Comparison of ENCODE assay signal across 13 mouse cellular contexts in the genomic region with DNA sequence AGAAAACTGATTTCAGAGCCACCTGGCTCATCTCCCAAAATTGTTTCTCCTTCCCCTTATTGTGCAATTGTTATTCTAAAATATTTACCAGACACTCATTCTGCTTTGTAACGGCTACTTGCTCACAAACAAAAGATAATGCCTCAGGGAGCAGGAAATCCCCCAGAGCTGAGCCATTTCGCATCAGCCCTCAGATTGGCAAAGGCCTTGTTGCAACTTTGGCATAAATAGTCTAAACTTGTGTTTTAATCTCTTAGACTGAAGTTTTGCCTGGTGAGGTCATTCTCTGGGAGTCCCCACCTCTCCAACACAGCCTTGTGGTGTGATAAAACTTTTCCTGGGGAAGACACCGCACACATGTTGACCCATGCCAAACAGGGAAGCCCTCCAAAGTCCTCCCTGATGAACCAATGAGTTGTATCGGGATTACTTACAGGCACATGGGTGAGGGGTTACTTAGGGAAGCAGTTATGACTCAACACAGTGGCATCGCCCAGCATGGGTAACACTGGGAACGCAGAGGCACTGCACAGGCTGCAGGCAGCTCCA. TPM values are rescaled to one million over a fixed set of nuclear protein-coding genes. Genes with fewer than 3 reads are reported as not detected.
DNase-seq lines count a peak whose midpoint lies in the region; ATAC-seq and TF ChIP-seq lines count a peak whose summit lies in the region.
"Had no signal": no experiment of that assay in that cellular context is flagged by ENCODE, and none has a peak within 500 bp of the region (broad histone marks: within the 10 kb centered on the region; RNA-seq: fewer than 3 reads in every experiment).

No protein-coding gene starts in this region.

- intact Hi-C loops in heart, adult 2 months (cut with DNase I) = no loop called here

- WGBS in lung, embryonic 16.5 days = 54% methylated on average over 6 of the region's 6 CpGs
- 44% methylated on average over 6 of the region's 6 CpGs for WGBS in lung, adult 2 months
- 35% methylated on average over 6 of the region's 6 CpGs for WGBS in heart, adult 2 months
- WGBS in kidney, adult 2 months = 73% methylated on average over 6 of the region's 6 CpGs

- H3K9me3 ChIP-seq in lung, embryonic 16.5 days (ENCODE audit: control insufficient read depth, low read length) = no peaks in the 10 kb centered on the region
- H3K9me3 ChIP-seq: hindbrain, embryonic 13.5 days; liver, embryonic 15.5 days; neural tube, embryonic 13.5 days had no signal

- H3K4me1 ChIP-seq in lung, embryonic 16.5 days (replicated peaks; ENCODE audit: control insufficient read depth, insufficient read depth, low read length) = peaks cover 6% of the 10 kb centered on the region; the same call in 1 of the 2 replicates
- no peaks in the 10 kb centered on the region for H3K4me1 ChIP-seq in lung, adult 2 months (ENCODE audit: control insufficient read depth, insufficient read depth, low read length)
- H3K4me1 ChIP-seq in heart, adult 2 months (ENCODE audit: control insufficient read depth, insufficient read depth, low read length) = peaks cover 7% of the 10 kb centered on the region
- H3K4me1 ChIP-seq in kidney, adult 2 months (ENCODE audit: control insufficient read depth, insufficient read depth, low read length) = no peaks in the 10 kb centered on the region
- H3K4me1 ChIP-seq: hindbrain, embryonic 13.5 days; liver, embryonic 15.5 days; neural tube, embryonic 13.5 days had no signal

- no peak for DNase-seq in lung, adult 2 months
- DNase-seq in Patski (ENCODE audit: low read depth, low spot score) = peak; percentile 83
- peak; percentile 28 to 37 for DNase-seq in heart, adult 2 months
- DNase-seq in lung, postnatal 4 days = peak; percentile 7 to 29
- DNase-seq in kidney, adult 2 months = no peak
- DNase-seq in neural tube, embryonic 10.5 days (ENCODE audit: extremely low spot score, low spot score) = no peak
- DNase-seq: cerebellum, adult 11 months had no signal

- TF ChIP-seq EP300 in heart, adult 2 months (IDR thresholded peaks at IDR 0.05; ENCODE audit: insufficient read depth, low read depth, low read length) = no peak

- no peaks in the 10 kb centered on the region for H3K27me3 ChIP-seq in lung, embryonic 16.5 days (ENCODE audit: control insufficient read depth, insufficient read depth, low read depth, low read length)
- no peaks in the 10 kb centered on the region for H3K27me3 ChIP-seq in Patski
- no peaks in the 10 kb centered on the region for H3K27me3 ChIP-seq in heart, adult 2 months (ENCODE audit: control insufficient read depth, insufficient read depth, low read length)
- H3K27me3 ChIP-seq in kidney, adult 2 months (replicated peaks; ENCODE audit: control insufficient read depth, insufficient read depth, low read length) = no peaks in the 10 kb centered on the region
- H3K27me3 ChIP-seq: hindbrain, embryonic 13.5 days; liver, embryonic 15.5 days; neural tube, embryonic 13.5 days had no signal

- TF ChIP-seq POLR2A in lung, adult 2 months (IDR thresholded peaks at IDR 0.05; ENCODE audit: borderline replicate concordance, extremely low read depth, low read depth, low read length) = no peak
- no peak for TF ChIP-seq POLR2A in heart, adult 2 months (IDR thresholded peaks at IDR 0.05; ENCODE audit: insufficient read depth, low read depth, low read length)
- no peak for TF ChIP-seq POLR2A in kidney, adult 2 months (IDR thresholded peaks at IDR 0.05; ENCODE audit: low read depth, low read length)

- no peak for TF ChIP-seq CTCF in lung, adult 2 months (IDR thresholded peaks at IDR 0.05; ENCODE audit: insufficient read depth, low read length)
- TF ChIP-seq CTCF in Patski (IDR thresholded peaks at IDR 0.05) = no peak
- TF ChIP-seq CTCF in heart, adult 2 months (IDR thresholded peaks at IDR 0.05) = no peak
- TF ChIP-seq CTCF in kidney, adult 2 months (conservative IDR thresholded peaks at IDR 0.05; ENCODE audit: insufficient read depth, insufficient read length, low read depth, low read length) = no peak

- peak; percentile 84 for ATAC-seq in lung, embryonic 16.5 days (ENCODE audit: low read depth)
- ATAC-seq in Patski = peak; percentile 95
- no peak for ATAC-seq in megakaryocyte-erythroid progenitor cell, adult 5-6 weeks (replicated peaks; ENCODE audit: low FRiP score, low TSS enrichment, poor library complexity, severe bottlenecking)

- no peak overlapping the region for H3K4me2 ChIP-seq in lung, embryonic 16.5 days (ENCODE audit: low read depth, low read length)
- H3K4me2 ChIP-seq: hindbrain, embryonic 13.5 days; liver, embryonic 15.5 days; neural tube, embryonic 13.5 days had no signal

- in situ Hi-C loops in Patski (cut with MboI; ENCODE audit: low pct_unique_long_range_greater_than_20kb) = no loop called here

- no peak overlapping the region for H3K4me3 ChIP-seq in lung, embryonic 16.5 days (ENCODE audit: low read length)
- H3K4me3 ChIP-seq in lung, adult 2 months (replicated peaks; ENCODE audit: extremely low read depth, low read depth, low read length) = no peak overlapping the region
- H3K4me3 ChIP-seq in heart, adult 2 months = no peak overlapping the region
- H3K4me3 ChIP-seq in kidney, adult 2 months (ENCODE audit: insufficient read depth, low read depth, low read length) = no peak overlapping the region
- H3K4me3 ChIP-seq: erythroblast, embryonic 14.5 days; hindbrain, embryonic 13.5 days; liver, embryonic 15.5 days; neural tube, embryonic 13.5 days had no signal

- POLR2A ChIA-PET in Patski (lab: Charles Lee) = no interaction called here

- no peaks in the 10 kb centered on the region for H3K36me3 ChIP-seq in lung, embryonic 16.5 days (ENCODE audit: control insufficient read depth, insufficient read depth, low read length)
- H3K36me3 ChIP-seq in heart, adult 2 months (ENCODE audit: control insufficient read depth, insufficient read depth, low read length) = no peaks in the 10 kb centered on the region
- no peaks in the 10 kb centered on the region for H3K36me3 ChIP-seq in kidney, adult 2 months (ENCODE audit: control insufficient read depth, insufficient read depth, low read length)
- H3K36me3 ChIP-seq: hindbrain, embryonic 13.5 days; liver, embryonic 15.5 days; neural tube, embryonic 13.5 days had no signal

- no peaks in the 10 kb centered on the region for H3K79me2 ChIP-seq in heart, adult 2 months (replicated peaks; ENCODE audit: control insufficient read depth, insufficient read depth, low read length)

- CTCF ChIA-PET in Patski (lab: Charles Lee) = interaction anchor here (1.0 to 1.3 kb wide), 2 partner anchors 12 to 560 kb away, joined by 4 read pairs; no protein-coding TSS in a partner anchor

- peak overlapping the region; percentile 82 for H3K27ac ChIP-seq in lung, embryonic 16.5 days (ENCODE audit: low read length)
- peak overlapping the region; percentile 26; the same call in 1 of the 2 replicates for H3K27ac ChIP-seq in heart, adult 2 months
- no peak overlapping the region for H3K27ac ChIP-seq in kidney, adult 2 months (ENCODE audit: insufficient read depth, low read depth, low read length)
- H3K27ac ChIP-seq: hindbrain, embryonic 13.5 days; liver, embryonic 15.5 days; neural tube, embryonic 13.5 days had no signal

- H3K9ac ChIP-seq in lung, embryonic 16.5 days (ENCODE audit: low read length) = 0 out of 2 replicates have a peak overlapping the region, but pooled peaks have one; percentile 8
- H3K9ac ChIP-seq in heart, adult 2 months (ENCODE audit: low read depth, low read length) = no peak overlapping the region
- H3K9ac ChIP-seq: hindbrain, embryonic 13.5 days; liver, embryonic 15.5 days; neural tube, embryonic 13.5 days had no signal

RNA-seq across cellular contexts. Expression of gene Sgo2a, which starts 6.6 kb away (rescaled TPM):
- 21.8 and 24.5 TPM in 2 replicates for polyA plus RNA-seq in lung, embryonic 16.5 days (2015; fragmentation: Nextera tagmentation; extraction: Ambion mirVana)
- 0.10 and 0.39 TPM in 2 replicates for polyA plus RNA-seq in lung, adult 2 months (2012; rRNA removed)
- polyA plus RNA-seq in Patski (2021) = 12.0 TPM
- total RNA-seq in heart, adult 2 months (2021) = 1 to 10 TPM; 3.5 to 4.2 TPM
- 1.1 and 1.9 TPM in 2 replicates for polyA plus RNA-seq in heart, adult 2 months (2012; rRNA removed)
- 0.03 and 0.05 TPM in 2 replicates for polyA plus RNA-seq in kidney, adult 2 months (2012; rRNA removed)
- total RNA-seq in megakaryocyte-erythroid progenitor cell, adult 5-6 weeks (2014; fragmentation: Nextera tagmentation) = 17.5 and 17.8 TPM in 2 replicates
- total RNA-seq in megakaryocyte-erythroid progenitor cell, adult 5-6 weeks (2017) = 15.1 and 15.5 TPM in 2 replicates

RNA-seq across cellular contexts. Expression of gene Kctd18, which starts 29.6 kb away (rescaled TPM):
- polyA plus RNA-seq in lung, embryonic 16.5 days (2015; fragmentation: Nextera tagmentation; extraction: Ambion mirVana) = 17.0 and 17.4 TPM in 2 replicates
- 6.3 and 9.7 TPM in 2 replicates for polyA plus RNA-seq in lung, adult 2 months (2012; rRNA removed)
- 24.1 TPM for polyA plus RNA-seq in Patski (2021)
- total RNA-seq in heart, adult 2 months (2021) = 1 to 10 TPM; 5.8 to 6.6 TPM
- polyA plus RNA-seq in heart, adult 2 months (2012; rRNA removed) = 4.2 and 8.6 TPM in 2 replicates
- 4.3 and 4.8 TPM in 2 replicates for polyA plus RNA-seq in kidney, adult 2 months (2012; rRNA removed)
- 14.1 and 19.1 TPM in 2 replicates for total RNA-seq in megakaryocyte-erythroid progenitor cell, adult 5-6 weeks (2014; fragmentation: Nextera tagmentation)
- 17.8 and 22.7 TPM in 2 replicates for total RNA-seq in megakaryocyte-erythroid progenitor cell, adult 5-6 weeks (2017)

RNA-seq across cellular contexts. Expression of gene Aox1, which starts 40.6 kb away (rescaled TPM):
- polyA plus RNA-seq in lung, embryonic 16.5 days (2015; fragmentation: Nextera tagmentation; extraction: Ambion mirVana) = 0.97 TPM in 2 replicates
- polyA plus RNA-seq in lung, adult 2 months (2012; rRNA removed) = 9.5 and 18.0 TPM in 2 replicates
- 12.8 TPM for polyA plus RNA-seq in Patski (2021)
- 10 to 100 TPM in 1 of 2 experiments, 1 to 10 TPM in 1; 9.7 to 10.7 TPM for total RNA-seq in heart, adult 2 months (2021)
- 8.6 and 15.6 TPM in 2 replicates for polyA plus RNA-seq in heart, adult 2 months (2012; rRNA removed)
- 1.3 and 1.8 TPM in 2 replicates for polyA plus RNA-seq in kidney, adult 2 months (2012; rRNA removed)
- total RNA-seq in megakaryocyte-erythroid progenitor cell, adult 5-6 weeks (2014; fragmentation: Nextera tagmentation) = not detected in 2 replicates
- total RNA-seq in megakaryocyte-erythroid progenitor cell, adult 5-6 weeks (2017) = not detected in 2 replicates
- polyA plus RNA-seq: erythroblast, embryonic 14.5 days had no signal

Comparison
In these comparisons a context has a peak if more than half of its experiments do, and no peak if none do; other contexts are left out.
1. DNase-seq: peak in Patski (single experiment), heart, adult 2 months (2 of 2) and lung, postnatal 4 days (2 of 2); none in lung, adult 2 months (single experiment), kidney, adult 2 months (single experiment) and neural tube, embryonic 10.5 days (single experiment).